Mouse (Mus musculus) testis, adult 2 months (tissue): ENCODE data around the gene Atg16l2.

Experiments used
- CTCF ChIP-seq: fragments of 200-500 bp; IDR thresholded peaks from 2 replicates; pipeline ENCODE4 v1.5.1; 2012; ENCODE audit warnings: low read depth, mild to moderate bottlenecking, inconsistent platforms, low read length, moderate library complexity; ENCODE audit not compliant: control insufficient read depth, insufficient read depth, insufficient replicate concordance
- POLR2A ChIP-seq: fragments of 200-500 bp; IDR thresholded peaks from 2 replicates; pipeline ENCODE4 v1.6.1; 2012; ENCODE audit warnings: low read depth, mild to moderate bottlenecking, inconsistent platforms, low read length, moderate library complexity; ENCODE audit not compliant: control insufficient read depth

- TF ChIP-seq CTCF = no peak
- TF ChIP-seq POLR2A = no peak
These were observed 40.0 kb downstream of the Atg16l2 start for GRCm38 (mm10) chr7:101261941-101262546.
